8 mouse cellular contexts compared by ENCODE assay signal in genomic region chr2:129801231-129802029, GRCm38 (mm10). TPM values are rescaled to one million over a fixed set of nuclear protein-coding genes. Genes with fewer than 3 reads are reported as not detected.
DNase-seq lines count a peak whose midpoint lies in the region; ATAC-seq and TF ChIP-seq lines count a peak whose summit lies in the region.

No protein-coding gene starts in this region.

- WGBS in lung, embryonic 15.5 days: under 1% methylated on average over 62 of the region's 73 CpGs
- WGBS in olfactory bulb, adult 2 months: under 1% methylated on average over 73 of the region's 73 CpGs

- peak overlapping the region; percentile 88 for H3K9ac ChIP-seq in lung, embryonic 15.5 days

- no peaks in the 10 kb centered on the region for H3K9me3 ChIP-seq in lung, embryonic 15.5 days

- no peak for TF ChIP-seq POLR2A in olfactory bulb, adult 2 months (IDR thresholded peaks at IDR 0.05; ENCODE audit: insufficient read depth, low read depth, low read length)

- no peak for TF ChIP-seq CTCF in olfactory bulb, adult 2 months (IDR thresholded peaks at IDR 0.05; ENCODE audit: insufficient read depth, low read depth, low read length)

- peaks cover 10% of the 10 kb centered on the region for H3K36me3 ChIP-seq in lung, embryonic 15.5 days

- H3K27me3 ChIP-seq in lung, embryonic 15.5 days: no peaks in the 10 kb centered on the region

- H3K27ac ChIP-seq in lung, embryonic 15.5 days: peak overlapping the region; percentile 99
- peak overlapping the region; percentile 97 for H3K27ac ChIP-seq in olfactory bulb, adult 2 months (ENCODE audit: insufficient read depth, low read depth, low read length)

- peak; percentile 77 for ATAC-seq in frontal cortex, adult (ENCODE audit: low TSS enrichment)
- ATAC-seq in hematopoietic stem cell, adult 5-6 weeks (replicated peaks in 1 of 2; ENCODE audit: insufficient read depth in 1 of 2, low FRiP score in 2 of 2, low TSS enrichment in 1 of 2, low read depth in 1 of 2, poor library complexity in 2 of 2, severe bottlenecking in 2 of 2): peak; percentile 52 to 64
- ATAC-seq in lung, embryonic 15.5 days (ENCODE audit: borderline replicate concordance, extremely low read depth, low FRiP score, low TSS enrichment): peak; percentile 72

- peak overlapping the region; percentile 81 for H3K4me2 ChIP-seq in lung, embryonic 15.5 days

- peak; percentile 63 for DNase-seq in MEL-GATA-1-ER (ENCODE audit: extremely low read depth, low read depth)
- peak; percentile 93 for DNase-seq in cerebellum, adult 8-10 months
- DNase-seq in layer of hippocampus, adult 9-10 months (ENCODE audit: low spot score): peak; percentile 88
- DNase-seq in thymus, adult 18-20 months: peak; percentile 67 to 77

- H3K4me1 ChIP-seq in lung, embryonic 15.5 days: peaks cover 36% of the 10 kb centered on the region
- H3K4me1 ChIP-seq in olfactory bulb, adult 2 months (ENCODE audit: control insufficient read depth, insufficient read depth, low read length): peaks cover 8% of the 10 kb centered on the region

- peak overlapping the region; percentile 82 for H3K4me3 ChIP-seq in lung, embryonic 15.5 days
- H3K4me3 ChIP-seq in olfactory bulb, adult 2 months (ENCODE audit: insufficient read depth, low read depth, low read length): peak overlapping the region; percentile 94

RNA-seq across cellular contexts. Expression of gene Stk35, which starts 1.1 kb away (rescaled TPM):
- total RNA-seq in hematopoietic stem cell, adult 5-6 weeks (2017): 11.8 and 12.9 TPM in 2 replicates
- polyA plus RNA-seq in lung, embryonic 15.5 days (2015; fragmentation: Nextera tagmentation; extraction: Ambion mirVana): 13.6 and 14.0 TPM in 2 replicates
- not detected in 2 replicates for polyA plus RNA-seq in olfactory bulb, adult 2 months (2012; ENCODE audit: insufficient read depth, insufficient read length, low replicate concordance, missing spikeins)

Comparison
In these comparisons a context has a peak if more than half of its experiments do, and no peak if none do; other contexts are left out.
1. Peak in every context shown above with its lines: DNase-seq, ATAC-seq, H3K4me3 ChIP-seq and H3K27ac ChIP-seq.